Mouse (Mus musculus): Measurements from ENCODE around the gene Klhl29. TPM values are rescaled to one million over a fixed set of nuclear protein-coding genes. Genes with fewer than 3 reads are reported as not detected.
A peak's percentile ranks its signal among the peaks of the same experiment; 100 is the strongest.

Klhl29 gene
- total RNA-seq (2021) = 10 to 100 TPM; 39.0 to 44.3 TPM
- long read RNA-seq, experiment 1, partial matches to known transcripts = 1 of 4 reads
- long read RNA-seq, experiment 1, other reads (novel, unspliced or antisense) = 3 of 4 reads
- long read RNA-seq, experiment 2, partial matches to known transcripts = 0 of 7 reads
- long read RNA-seq, experiment 2, other reads (novel, unspliced or antisense) = 7 of 7 reads

DNA sequence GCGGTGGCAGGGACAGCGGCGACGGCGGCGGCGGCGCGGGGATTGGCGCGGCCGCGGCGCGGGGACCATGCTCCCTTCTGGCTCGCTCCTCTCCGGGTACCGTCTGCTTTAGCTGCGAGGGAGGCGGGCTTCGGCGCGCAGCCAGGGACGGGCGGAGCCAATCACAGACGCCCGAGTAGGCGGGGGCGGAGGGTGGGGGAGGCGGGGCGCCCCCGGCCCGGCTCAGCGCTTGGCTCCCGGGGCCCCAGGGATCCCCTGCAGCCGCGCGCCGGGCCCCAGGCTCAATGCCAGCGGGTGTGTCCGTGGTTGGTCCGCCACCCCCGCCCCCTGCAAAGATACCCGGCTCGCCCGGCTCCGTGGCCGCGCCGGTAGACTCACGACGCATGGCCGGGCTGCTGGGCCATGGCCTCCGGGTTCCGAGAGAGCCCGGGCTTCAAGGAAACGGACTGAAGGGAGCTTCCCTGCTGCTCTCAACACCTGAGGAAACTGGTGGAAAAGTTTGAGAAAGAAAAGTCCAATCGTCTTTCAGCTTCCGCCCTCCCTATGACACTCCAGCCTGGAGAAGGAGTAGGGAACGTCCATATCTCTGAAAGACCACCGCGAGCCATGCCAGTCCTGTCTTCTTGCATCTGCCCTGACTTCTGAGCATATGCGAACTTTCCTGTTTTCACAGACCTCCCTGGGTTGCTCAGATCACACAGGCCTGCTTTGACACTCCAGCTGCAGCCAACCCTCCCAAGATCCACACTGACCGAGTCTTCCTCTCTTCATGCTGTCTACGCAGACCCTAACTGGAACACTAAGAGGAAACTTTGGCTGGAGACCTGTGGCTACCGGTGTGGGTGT is at the start of gene Klhl29:
TSS of gene Klhl29 (minus strand) at position 67 of the 846 bp plus-strand sequence.
- DNase-seq (ENCODE audit: low spot score in 2 of 2) = peak; percentile 80 to 88
- intact Hi-C loops (cut with DNase I) = loop anchor here (10.0 kb wide), 1 partner anchor 231 kb away; no protein-coding TSS in a partner anchor

- intact Hi-C loops (cut with DNase I) = no loop called here
- DNase-seq (ENCODE audit: low spot score in 2 of 2) = no peak
Observed at GRCm38 (mm10) chr12:5425276-5425675, 49.8 kb upstream of the Klhl29 start.

GRCm38 (mm10) chr12:5415806-5416205 is 40.3 kb upstream of the Klhl29 start:
- intact Hi-C loops (cut with DNase I) = no loop called here
- DNase-seq (ENCODE audit: low spot score in 2 of 2) = no peak

GRCm38 (mm10) chr12:5413976-5414375 is 38.5 kb upstream of the Klhl29 start:
- intact Hi-C loops (cut with DNase I) = no loop called here
- DNase-seq (ENCODE audit: low spot score in 2 of 2) = no peak

GRCm38 (mm10) chr12:5411761-5412537 is 36.5 kb upstream of the Klhl29 start:
- intact Hi-C loops (cut with DNase I) = no loop called here
- DNase-seq (ENCODE audit: low spot score in 2 of 2) = no peak

DNA sequence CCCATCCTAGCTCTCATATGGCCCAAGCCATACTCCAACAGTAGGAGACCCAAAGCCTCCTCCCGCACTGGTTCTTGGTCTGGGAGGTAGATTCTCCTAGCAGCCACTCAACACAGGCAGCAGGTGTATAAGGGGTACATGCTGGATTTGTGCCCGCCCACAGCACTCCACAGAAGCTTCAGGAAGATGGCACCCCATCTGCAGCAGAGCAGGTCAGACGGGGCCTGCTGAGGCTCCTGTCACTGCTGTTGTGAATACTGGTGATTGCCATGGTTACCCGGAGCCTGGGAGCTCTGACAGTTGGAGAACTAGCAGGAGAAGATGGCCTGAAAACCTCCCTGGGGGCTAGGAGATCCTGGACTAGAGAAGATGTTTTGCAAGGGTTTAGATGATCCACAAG is 35.9 kb upstream of the Klhl29 start:
- intact Hi-C loops (cut with DNase I) = no loop called here
- peak; percentile 19 to 41 for DNase-seq (ENCODE audit: low spot score in 2 of 2)

DNA sequence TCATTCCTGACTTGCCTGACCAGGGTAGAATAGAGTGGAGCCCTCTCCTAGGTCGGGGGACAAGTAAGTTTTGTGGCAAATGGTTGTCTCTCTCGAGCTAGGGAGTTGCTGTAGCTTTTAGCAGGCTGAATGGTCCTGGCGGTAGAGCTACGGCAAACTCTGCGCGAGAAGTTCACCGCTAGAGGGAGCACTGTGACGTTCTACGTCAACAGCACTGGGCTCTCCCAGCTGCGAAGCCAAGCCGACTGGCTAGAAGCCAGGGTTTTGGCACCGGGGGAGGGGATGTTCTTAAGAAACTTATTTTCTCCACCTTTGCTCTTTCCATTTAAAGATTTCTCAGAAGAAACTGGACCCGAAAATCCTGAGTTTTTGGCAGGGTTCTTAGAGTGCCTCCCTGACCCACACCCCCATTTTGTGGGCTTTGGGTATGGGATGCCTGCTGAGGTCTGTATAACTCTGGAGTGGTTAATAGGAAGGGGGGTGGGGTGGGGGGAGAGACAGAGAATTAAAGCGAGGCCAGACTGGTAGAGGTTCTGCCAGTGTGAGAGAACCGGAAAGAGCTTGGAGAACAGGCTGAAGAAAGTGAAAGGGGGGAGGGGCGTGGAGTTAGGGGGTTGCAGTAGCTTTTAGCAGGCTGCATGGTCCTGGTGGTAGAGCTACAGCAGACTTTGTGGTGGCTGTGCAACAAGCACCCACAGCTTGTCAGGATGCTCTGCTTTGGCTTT is 35.1 kb upstream of the Klhl29 start:
- intact Hi-C loops (cut with DNase I) = no loop called here

GRCm38 (mm10) chr12:5407175-5407574 is 31.7 kb upstream of the Klhl29 start:
- peak in 1 of 2 experiments; percentile 39 for DNase-seq (ENCODE audit: low spot score in 2 of 2)
- intact Hi-C loops (cut with DNase I) = no loop called here

More for the DNA sequence above, 35.1 kb upstream of the Klhl29 start:
- peak; percentile 94 for DNase-seq (ENCODE audit: low spot score in 2 of 2)

- no peak for DNase-seq (ENCODE audit: low spot score in 2 of 2)
- intact Hi-C loops (cut with DNase I) = no loop called here
Observed at GRCm38 (mm10) chr12:5397423-5397822, 21.9 kb upstream of the Klhl29 start.

DNA sequence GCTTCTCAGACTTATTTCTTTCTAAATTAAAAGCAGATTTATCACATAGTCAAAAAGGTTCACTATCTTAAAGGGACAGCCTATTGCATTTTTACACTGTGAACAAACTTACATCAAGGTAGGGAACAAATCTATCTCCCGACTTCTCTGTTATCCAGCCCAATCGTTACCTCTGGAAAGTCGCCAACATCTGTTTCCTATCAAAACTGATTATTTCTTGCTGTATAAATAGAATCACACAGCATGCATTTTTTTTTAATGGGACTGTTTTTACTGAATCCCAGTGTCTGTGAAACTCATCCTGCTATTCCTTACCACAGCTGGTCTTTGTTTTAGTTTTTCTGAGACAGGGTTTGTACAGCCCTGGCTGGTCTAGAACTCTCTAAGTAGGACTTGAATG is 19.7 kb upstream of the Klhl29 start:
- intact Hi-C loops (cut with DNase I) = no loop called here
- no peak for DNase-seq (ENCODE audit: low spot score in 2 of 2)

GRCm38 (mm10) chr12:5387112-5387511 is 11.6 kb upstream of the Klhl29 start:
- intact Hi-C loops (cut with DNase I) = no loop called here
- DNase-seq (ENCODE audit: low spot score in 2 of 2) = no peak

DNA sequence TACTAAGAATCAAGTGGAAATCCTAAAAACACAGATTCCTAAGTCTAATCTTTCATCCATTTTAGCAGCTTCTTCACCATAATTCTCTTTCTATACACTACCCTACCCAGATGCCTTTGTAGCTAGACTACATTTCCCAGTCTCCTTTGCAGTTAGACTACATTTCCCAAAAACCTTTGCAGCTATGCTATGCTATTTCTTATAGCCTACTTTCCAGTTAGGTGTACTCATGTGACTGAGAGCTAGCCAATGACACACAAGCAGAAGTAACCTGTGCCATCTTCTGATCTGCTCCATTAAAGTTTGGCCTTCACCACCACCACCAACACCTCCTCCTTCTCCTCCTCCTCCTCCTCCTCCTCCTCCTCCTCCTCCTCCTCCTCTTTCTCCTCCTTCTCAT is 11.2 kb upstream of the Klhl29 start:
- intact Hi-C loops (cut with DNase I) = no loop called here
- peak in 1 of 2 experiments; percentile 58 for DNase-seq (ENCODE audit: low spot score in 2 of 2)

DNA sequence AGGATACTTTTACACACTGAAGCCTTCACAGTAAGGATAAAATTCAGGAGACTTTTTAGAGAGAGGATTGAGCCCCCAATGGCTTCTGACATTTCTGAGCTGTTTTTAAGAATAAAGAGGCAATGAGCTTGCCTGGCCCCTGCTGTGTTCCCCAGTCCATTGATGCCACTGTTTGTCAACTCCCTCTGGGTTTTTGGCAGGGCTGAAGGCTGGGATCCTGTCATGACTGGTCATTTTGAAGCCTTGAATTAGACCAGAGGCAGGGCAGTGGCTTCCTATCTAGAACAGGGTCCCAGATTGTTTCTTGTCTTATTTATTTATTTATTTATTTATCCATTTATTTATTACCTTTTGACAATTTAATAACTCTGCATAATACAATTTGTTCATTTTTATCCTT is 6.2 kb upstream of the Klhl29 start:
- no peak for DNase-seq (ENCODE audit: low spot score in 2 of 2)
- intact Hi-C loops (cut with DNase I) = no loop called here

- DNase-seq (ENCODE audit: low spot score in 2 of 2) = no peak
- intact Hi-C loops (cut with DNase I) = loop anchor here (10.0 kb wide), 1 partner anchor 230 kb away; no protein-coding TSS in a partner anchor
Observed at GRCm38 (mm10) chr12:5374684-5375615, 532 bp downstream of the Klhl29 start.

DNA sequence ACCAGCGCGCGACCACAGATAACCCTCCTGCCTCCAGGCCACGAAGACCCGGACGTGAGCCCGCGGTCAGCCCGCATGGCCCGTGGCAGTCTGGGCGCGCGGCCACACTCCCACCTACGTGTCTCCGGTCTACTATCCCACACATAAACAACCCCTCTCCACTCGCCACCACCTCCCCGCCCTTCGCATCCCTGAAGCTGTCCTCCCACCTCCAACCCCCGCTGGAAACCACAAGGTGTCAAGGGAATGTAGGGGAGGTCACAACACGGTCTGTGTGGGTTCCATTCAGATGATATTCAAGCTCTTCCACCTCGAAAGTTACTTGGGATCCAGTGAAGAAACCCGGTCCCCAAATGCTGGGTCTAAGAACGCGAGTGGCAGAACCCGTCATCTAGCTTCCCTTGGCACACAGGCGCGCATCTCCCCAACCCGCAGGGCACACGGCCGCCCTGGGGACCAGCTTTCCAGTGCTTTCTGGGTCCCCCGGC is 1.2 kb downstream of the Klhl29 start:
- intact Hi-C loops (cut with DNase I) = loop anchor here (10.0 kb wide), 1 partner anchor 229 kb away; no protein-coding TSS in a partner anchor
- DNase-seq (ENCODE audit: low spot score in 2 of 2) = peak in 1 of 2 experiments; percentile 44

GRCm38 (mm10) chr12:5373641-5374195 is 1.8 kb downstream of the Klhl29 start:
- no peak for DNase-seq (ENCODE audit: low spot score in 2 of 2)
- intact Hi-C loops (cut with DNase I) = loop anchor here (10.0 kb wide), 1 partner anchor 229 kb away; no protein-coding TSS in a partner anchor

- intact Hi-C loops (cut with DNase I) = no loop called here
- no peak for DNase-seq (ENCODE audit: low spot score in 2 of 2)
Observed at GRCm38 (mm10) chr12:5369396-5369795, 6.1 kb downstream of the Klhl29 start.

GRCm38 (mm10) chr12:5364836-5365235 is 10.6 kb downstream of the Klhl29 start:
- DNase-seq (ENCODE audit: low spot score in 2 of 2) = no peak
- intact Hi-C loops (cut with DNase I) = no loop called here

Data from left cerebral cortex, postnatal 14 days (tissue).